Mouse (Mus musculus): Measurements from ENCODE around the gene Defb35.
A peak's percentile ranks its signal among the peaks of the same experiment; 100 is the strongest.
"Not testable (repeated sequence)": the region's sequence is repeated elsewhere in the genome, so short reads cannot be mapped to it uniquely, and the experiment has no call there.

Defb35 gene

GRCm38 (mm10) chr8:21938052-21938451 lies at the start of gene Defb35:
Gene Defb35 (plus strand): TSS chr8:21938352.
- not testable (repeated sequence) for DNase-seq (ENCODE audit: low read depth, low spot score)

- DNase-seq (ENCODE audit: low read depth, low spot score) = not testable (repeated sequence)
These were observed 31.9 kb upstream of the Defb35 start, which contains the start of gene Defb11 for GRCm38 (mm10) chr8:21906290-21906689. Gene Defb11 (minus strand): TSS chr8:21906412.

GRCm38 (mm10) chr8:21911931-21912330 lies 26.2 kb upstream of the Defb35 start:
- DNase-seq (ENCODE audit: low read depth, low spot score) = no peak

DNA sequence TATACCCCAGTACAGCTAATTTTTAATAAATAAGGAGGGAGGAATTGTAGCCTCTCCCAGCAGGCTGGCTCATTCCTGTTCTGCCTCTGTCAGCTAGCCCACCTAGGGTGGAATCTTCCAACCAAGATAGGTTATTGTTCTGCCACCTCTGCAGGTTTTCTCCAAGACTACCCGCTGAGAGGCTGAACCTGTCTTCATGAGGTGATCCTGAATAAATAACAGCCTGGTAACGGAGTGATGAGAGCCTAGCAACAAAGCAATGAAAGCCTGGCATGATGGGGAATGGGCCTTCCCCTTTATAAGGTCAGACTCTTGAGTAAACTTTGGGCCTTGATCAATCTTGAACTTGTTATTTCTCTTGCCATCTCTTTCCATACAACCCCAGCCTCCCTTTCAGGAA lies 25.6 kb upstream of the Defb35 start:
- no peak for DNase-seq (ENCODE audit: low read depth, low spot score)

DNA sequence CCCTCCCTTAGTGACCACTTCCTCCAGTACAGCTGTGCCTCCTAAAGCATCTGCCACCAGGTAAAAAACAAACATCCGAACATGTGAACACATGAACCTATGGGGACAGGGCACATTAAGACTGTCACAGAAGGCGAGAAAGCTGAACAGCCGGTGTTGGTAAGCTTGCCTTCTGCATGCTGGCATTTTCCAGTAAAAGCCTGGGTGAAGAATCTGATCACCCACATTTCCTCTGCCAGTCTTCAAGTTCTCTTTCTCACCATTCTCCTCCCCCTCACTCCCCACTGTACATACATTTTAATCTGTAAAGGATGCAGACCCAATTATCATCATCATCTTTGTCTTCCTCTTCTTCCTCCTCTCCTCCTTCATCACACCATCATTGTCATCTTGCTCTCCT lies 22.5 kb upstream of the Defb35 start:
- no peak for DNase-seq (ENCODE audit: low read depth, low spot score)

DNA sequence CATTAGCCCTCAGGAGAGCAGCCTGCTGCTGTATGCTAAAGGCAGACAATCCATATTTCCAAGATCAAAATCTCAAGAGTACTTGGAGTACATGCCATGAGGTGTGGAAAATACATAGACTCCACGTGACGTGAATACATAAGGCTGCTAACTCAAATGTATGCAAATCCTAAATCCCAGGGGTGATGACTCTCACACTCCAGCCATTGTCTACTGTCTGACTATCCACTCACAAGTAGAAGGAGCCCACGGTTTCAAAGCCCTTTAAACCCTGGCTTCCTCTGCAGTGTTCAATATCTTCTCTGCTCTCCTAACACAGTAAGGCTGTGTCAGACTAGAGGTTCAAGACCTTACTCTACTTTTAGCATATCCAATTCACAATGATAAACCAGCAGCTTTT lies 7.4 kb upstream of the Defb35 start:
- not testable (repeated sequence) for DNase-seq (ENCODE audit: low read depth, low spot score)

DNA sequence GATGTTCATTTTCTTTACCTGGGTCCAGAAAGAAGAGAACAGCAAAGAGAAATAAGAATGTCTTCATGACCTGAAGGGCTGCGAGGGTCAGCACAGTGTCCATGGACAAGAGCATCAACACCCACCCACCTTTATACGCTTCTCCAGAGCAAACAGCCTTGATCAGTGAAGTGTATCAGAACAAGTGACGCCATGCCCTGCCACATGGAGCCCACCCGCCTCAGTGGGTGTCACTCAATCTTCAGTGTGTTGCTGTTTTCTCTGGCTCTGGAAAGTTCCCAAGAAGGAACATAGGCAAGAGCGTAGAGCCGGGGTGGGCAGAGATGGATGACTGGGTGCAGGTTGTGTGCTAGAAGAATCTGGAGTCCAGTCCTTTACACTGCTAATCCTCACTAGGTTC lies 5.5 kb upstream of the Defb35 start, which contains the start of gene Defb15:
Gene Defb15, minus strand, starts transcription at position 101 of the 400 bp plus-strand sequence.
- no peak for DNase-seq (ENCODE audit: low read depth, low spot score)

GRCm38 (mm10) chr8:21946462-21946861 lies 8.3 kb downstream of the Defb35 start, which contains the start of gene Defb13:
Gene Defb13 (plus strand): TSS chr8:21946762.
- DNase-seq (ENCODE audit: low read depth, low spot score) = no peak

DNA sequence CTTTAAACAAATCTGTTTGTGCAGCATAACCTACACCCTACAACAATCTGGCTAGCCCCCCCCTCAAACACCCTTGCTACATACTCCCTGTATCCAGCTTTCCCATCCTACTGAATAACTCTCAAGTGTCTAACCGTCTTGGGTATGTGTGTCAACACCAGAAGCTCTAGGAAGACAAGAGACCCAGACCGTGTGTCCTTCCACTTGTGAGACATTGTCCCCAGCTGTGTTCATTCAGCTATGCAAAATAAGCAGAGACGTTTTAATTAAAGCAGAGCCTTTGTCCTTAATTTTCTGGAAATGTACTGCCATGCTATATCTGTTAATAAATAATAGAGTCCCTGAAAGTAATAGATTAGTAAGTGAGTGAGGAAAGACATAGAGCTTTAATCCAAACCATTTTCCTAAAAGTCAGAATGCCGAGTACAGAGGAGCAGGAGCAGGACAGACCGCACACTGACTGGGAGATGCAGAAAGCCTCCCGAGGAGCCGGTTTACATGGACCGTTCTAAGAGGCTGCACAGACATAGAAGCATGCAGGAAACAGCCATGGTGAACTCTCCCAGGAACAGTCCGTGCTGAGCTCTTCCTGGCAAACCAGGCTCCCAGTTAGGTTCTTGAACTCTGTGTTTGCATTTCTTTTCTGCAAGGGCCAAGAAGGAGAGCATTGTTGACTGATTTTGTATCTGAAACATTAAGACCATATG lies 9.3 kb downstream of the Defb35 start:
- no peak for DNase-seq (ENCODE audit: low read depth, low spot score)

DNA sequence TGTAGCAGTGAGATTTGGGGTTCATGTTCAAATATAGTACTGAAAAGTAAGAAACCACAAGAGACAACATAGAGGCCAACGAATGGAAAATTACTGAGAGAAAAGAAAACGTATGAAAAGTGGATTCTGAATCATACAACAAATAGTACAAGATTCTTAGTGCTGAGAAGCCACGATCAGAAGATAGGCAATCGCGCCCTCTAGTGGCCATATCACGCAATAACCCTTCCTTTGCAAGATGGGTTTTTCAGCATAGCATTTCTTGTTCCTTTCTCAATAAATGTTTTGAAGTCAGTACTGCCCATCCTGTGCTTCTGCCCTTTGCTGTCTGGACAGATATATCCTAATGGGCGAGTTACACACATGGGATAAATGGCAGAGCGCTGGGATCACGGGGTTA lies 17.2 kb downstream of the Defb35 start:
- peak; percentile 58 for DNase-seq (ENCODE audit: low read depth, low spot score)

DNA sequence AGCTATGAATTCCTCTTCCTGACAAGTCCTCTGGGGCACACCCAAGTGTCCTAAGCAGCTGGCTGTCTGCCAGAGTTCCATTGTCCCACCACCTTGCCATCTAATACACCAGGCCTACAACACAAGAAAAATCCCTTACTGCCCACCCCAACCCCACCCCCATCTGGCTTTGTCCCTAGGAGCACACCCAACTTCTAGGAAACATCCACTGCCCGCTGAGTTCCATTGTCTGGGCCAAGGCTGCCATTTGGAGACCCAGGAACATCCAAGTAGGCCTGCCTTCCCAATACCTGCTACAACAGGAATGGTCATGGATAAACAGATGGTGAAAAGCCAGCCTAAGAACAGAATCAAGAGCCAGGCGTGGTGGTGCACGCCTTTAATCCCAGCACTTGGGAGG lies 18.2 kb downstream of the Defb35 start:
- no peak for DNase-seq (ENCODE audit: low read depth, low spot score)

- DNase-seq (ENCODE audit: low read depth, low spot score) = no peak
These were observed 20.3 kb downstream of the Defb35 start, which contains the start of gene Fam90a1a for GRCm38 (mm10) chr8:21958414-21958813. Gene Fam90a1a (plus strand): TSS chr8:21958714.

DNA sequence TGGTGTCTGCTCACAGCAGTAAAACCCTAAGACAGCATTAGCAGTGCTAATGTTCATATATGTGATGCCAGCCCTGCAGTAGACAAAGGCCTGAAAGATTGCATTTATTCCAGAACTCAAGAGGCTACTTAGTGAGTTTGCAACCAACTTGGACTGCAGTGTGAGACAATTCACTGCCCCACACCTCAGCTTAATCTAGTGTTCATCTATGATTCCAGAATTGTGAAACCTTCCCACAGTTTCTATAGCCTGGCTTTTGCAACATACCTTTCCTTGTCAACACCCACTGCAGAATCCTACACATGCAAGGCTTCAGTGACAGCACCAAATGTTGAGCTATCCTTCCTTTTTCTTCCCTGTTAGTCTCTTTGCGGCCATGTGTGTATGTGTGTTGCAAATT lies 28.5 kb downstream of the Defb35 start:
- no peak for DNase-seq (ENCODE audit: low read depth, low spot score)

DNA sequence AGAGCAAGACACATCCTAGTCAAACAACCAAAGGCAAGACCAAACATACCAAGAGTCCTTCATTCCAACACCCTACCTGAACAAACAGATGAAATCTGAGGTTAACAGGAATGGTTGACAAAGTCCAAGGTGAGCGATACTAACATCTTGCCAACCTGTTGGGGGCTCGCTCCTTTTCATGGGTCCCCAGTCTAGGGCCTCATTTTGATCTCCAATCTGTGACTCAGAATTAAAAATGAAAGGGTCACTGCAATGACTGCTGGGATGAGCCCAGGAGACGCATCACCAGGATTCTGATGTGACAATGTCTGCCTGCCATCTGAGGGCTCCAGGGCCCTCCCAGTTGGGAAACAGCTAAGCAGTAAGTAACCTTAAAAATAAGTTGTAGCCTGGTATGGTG lies 31.3 kb downstream of the Defb35 start, which contains the start of gene Ccdc70:
Gene Ccdc70, plus strand, starts transcription at position 301 of the 400 bp plus-strand sequence.
- no peak for DNase-seq (ENCODE audit: low read depth, low spot score)

DNA sequence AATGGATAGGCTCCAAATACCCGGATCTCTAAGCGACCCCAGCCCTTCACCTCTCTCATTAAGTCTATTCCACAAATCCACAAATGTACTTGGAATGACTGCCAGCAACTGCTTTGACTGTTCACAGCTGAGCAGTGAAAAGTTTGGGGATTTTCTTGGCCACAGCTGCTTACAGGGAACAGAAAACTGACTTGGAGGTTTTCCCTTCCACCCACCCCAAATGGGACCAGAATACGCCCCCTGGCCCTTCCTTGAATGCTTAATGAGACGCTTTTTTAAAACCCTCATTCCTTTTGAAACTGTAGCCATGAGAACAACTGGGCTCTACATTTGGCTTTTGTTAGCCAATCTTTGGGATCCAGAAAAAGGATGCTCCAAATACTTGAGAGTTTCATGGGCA lies 40.0 kb downstream of the Defb35 start:
- DNase-seq (ENCODE audit: low read depth, low spot score) = no peak

DNA sequence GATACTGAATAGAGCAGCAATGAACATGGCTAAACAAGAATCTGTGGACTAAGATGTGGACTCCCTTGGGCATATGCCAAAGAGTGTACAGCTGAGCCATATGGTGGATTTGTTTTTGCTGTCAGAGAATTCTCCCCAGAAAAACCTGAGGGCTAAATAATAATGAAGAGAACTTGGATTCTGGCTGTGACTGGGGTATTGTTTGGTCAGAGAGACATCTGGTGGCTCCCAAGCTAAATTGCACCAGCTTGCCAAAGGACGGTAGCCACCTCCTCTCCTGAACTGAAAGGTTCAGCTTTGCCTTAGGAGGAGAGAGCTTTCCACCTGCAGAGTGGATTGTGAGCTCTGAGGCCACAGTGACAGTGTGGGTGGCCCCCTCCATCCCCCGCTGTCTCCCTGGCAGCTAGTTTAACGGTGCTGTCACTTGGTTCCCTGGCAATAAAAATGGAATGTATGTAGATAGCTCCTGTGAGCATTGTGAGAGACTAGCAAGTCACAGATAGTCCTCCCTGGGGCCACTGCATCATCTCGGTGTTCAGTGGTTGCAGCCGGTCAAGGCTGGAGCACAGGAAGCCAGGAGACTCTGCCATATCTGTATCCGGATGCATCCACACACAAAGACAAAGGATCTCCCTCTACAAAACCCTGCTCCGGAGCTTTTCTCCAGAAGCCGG lies 43.6 kb downstream of the Defb35 start:
- peak; percentile 15 for DNase-seq (ENCODE audit: low read depth, low spot score)

All from mesoderm, embryonic 11.5 days (tissue).